Comparison of ENCODE assay signal across 25 mouse cellular contexts in genomic region chr8:104467463-104467862, GRCm38 (mm10). TPM values are rescaled to one million over a fixed set of nuclear protein-coding genes. Genes with fewer than 3 reads are reported as not detected.
A peak's percentile ranks its signal among the peaks of the same experiment; 100 is the strongest.
DNase-seq lines count a peak whose midpoint lies in the region; ATAC-seq and TF ChIP-seq lines count a peak whose summit lies in the region.
"Had no signal": no experiment of that assay in that cellular context is flagged by ENCODE, and none has a peak within 500 bp of the region (broad histone marks: within the 10 kb centered on the region; RNA-seq: fewer than 3 reads in every experiment).

No protein-coding gene starts in this region.

- H3K79me2 ChIP-seq in MEL (ENCODE audit: control insufficient read depth, insufficient read depth, low read length, poor library complexity) = no peaks in the 10 kb centered on the region

- no peaks in the 10 kb centered on the region for H3K9me3 ChIP-seq in MEL (replicated peaks; ENCODE audit: insufficient read depth, low read length)
- H3K9me3 ChIP-seq: embryonic facial prominence, embryonic 13.5 days; embryonic facial prominence, embryonic 15.5 days; forebrain, embryonic 13.5 days; forebrain, embryonic 15.5 days; G1E had no signal

- no peak for TF ChIP-seq POLR2A in MEL (IDR thresholded peaks at IDR 0.05; ENCODE audit: control insufficient read depth in 1 of 2, insufficient read depth in 1 of 2, low read depth in 1 of 2, low read length in 2 of 2, poor library complexity in 1 of 2)

- no peak for TF ChIP-seq CTCF in MEL (IDR thresholded peaks at IDR 0.05 in 2 of 3, conservative IDR thresholded peaks at IDR 0.05 in 1 of 3; ENCODE audit: control insufficient read depth in 1 of 3, insufficient read depth in 1 of 3, low read depth in 2 of 3, low read length in 3 of 3, poor library complexity in 1 of 3, severe bottlenecking in 1 of 3)

- H3K4me3 ChIP-seq in MEL (ENCODE audit: control insufficient read depth in 1 of 2, insufficient read depth in 1 of 2, low read depth in 2 of 2, low read length in 2 of 2) = no peak overlapping the region
- H3K4me3 ChIP-seq: embryonic facial prominence, embryonic 13.5 days; embryonic facial prominence, embryonic 15.5 days; forebrain, embryonic 13.5 days; forebrain, embryonic 15.5 days had no signal

- H3K27me3 ChIP-seq in MEL (ENCODE audit: control insufficient read depth in 1 of 2, insufficient read depth in 2 of 2, low read length in 2 of 2) = peaks cover 2 to 3% of the 10 kb centered on the region in 2 experiments; a peak in 3 of 4 replicates
- H3K27me3 ChIP-seq: CH12.LX; embryonic facial prominence, embryonic 13.5 days; embryonic facial prominence, embryonic 15.5 days; forebrain, embryonic 13.5 days; forebrain, embryonic 15.5 days had no signal

- no peak overlapping the region for H3K9ac ChIP-seq in MEL (ENCODE audit: control insufficient read depth, low read depth, low read length, poor library complexity, severe bottlenecking)
- H3K9ac ChIP-seq: embryonic facial prominence, embryonic 13.5 days; embryonic facial prominence, embryonic 15.5 days; forebrain, embryonic 13.5 days; forebrain, embryonic 15.5 days; forebrain, postnatal 0 days had no signal

- TF ChIP-seq RAD21 in MEL (IDR thresholded peaks at IDR 0.05; ENCODE audit: low read depth, low read length) = no peak

- intact Hi-C loops in heart, postnatal 36 days (cut with DNase I) = no loop called here

- peak; percentile 14 for DNase-seq in MEL (ENCODE audit: low read depth, low spot score)
- DNase-seq in natural killer cell, adult 2 months (ENCODE audit: low spot score in 2 of 2) = no peak
- DNase-seq in urinary bladder, postnatal 25 days (ENCODE audit: low spot score) = no peak
- DNase-seq in heart, postnatal 36 days = no peak
- DNase-seq: adrenal gland, adult 2 months; adrenal gland, postnatal 10 days; adrenal gland, postnatal 25 days; B cell, adult 2 months; cerebellum, adult 11 months; cerebellum, adult 18-20 months; cerebellum, adult 8-10 months; cerebellum, adult 9-11 months; cerebellum, postnatal 14 days; cerebellum, postnatal 36 days; embryo, embryonic 11 days; forebrain, postnatal 0 days had no signal

- no peak overlapping the region for H3K27ac ChIP-seq in MEL (ENCODE audit: control insufficient read depth, low read depth, low read length)
- H3K27ac ChIP-seq: embryonic facial prominence, embryonic 13.5 days; embryonic facial prominence, embryonic 15.5 days; forebrain, embryonic 13.5 days; forebrain, embryonic 15.5 days had no signal

- H3K4me1 ChIP-seq in MEL (ENCODE audit: control insufficient read depth in 1 of 2, insufficient read depth in 2 of 2, low read length in 2 of 2) = no peaks in the 10 kb centered on the region
- H3K4me1 ChIP-seq: embryonic facial prominence, embryonic 13.5 days; embryonic facial prominence, embryonic 15.5 days; forebrain, embryonic 13.5 days; forebrain, embryonic 15.5 days had no signal

- no peak for TF ChIP-seq EP300 in MEL (IDR thresholded peaks at IDR 0.05; ENCODE audit: low read depth in 1 of 2, low read length in 2 of 2)

- H3K36me3 ChIP-seq in MEL (ENCODE audit: control insufficient read depth in 1 of 2, insufficient read depth in 2 of 2, low read length in 2 of 2) = no peaks in the 10 kb centered on the region
- H3K36me3 ChIP-seq: embryonic facial prominence, embryonic 13.5 days; embryonic facial prominence, embryonic 15.5 days; forebrain, embryonic 15.5 days; G1E had no signal

- ATAC-seq in megakaryocyte, adult 5-6 weeks (ENCODE audit: poor library complexity, severe bottlenecking) = peak; percentile 88
- ATAC-seq: CD4-positive, CD25-positive, alpha-beta regulatory T cell, adult 4 months; forebrain, embryonic 13.5 days; forebrain, embryonic 15.5 days; forebrain, postnatal 0 days had no signal

TF ChIP-seq in MEL, 35 proteins besides CTCF, POLR2A, EP300 and RAD21:
- no peak for TF ChIP-seq GATA1 (IDR thresholded peaks at IDR 0.05; ENCODE audit: low read depth, low read length)
- no peak for TF ChIP-seq POLR2AphosphoS5 (IDR thresholded peaks at IDR 0.05; ENCODE audit: borderline replicate concordance, low read depth, low read length)
- no peak for TF ChIP-seq MXI1 (IDR thresholded peaks at IDR 0.05; ENCODE audit: low read depth, low read length)
- no peak for TF ChIP-seq ZKSCAN1 (IDR thresholded peaks at IDR 0.05; ENCODE audit: low read depth, low read length)
- TF ChIP-seq ZNF384 (IDR thresholded peaks at IDR 0.05; ENCODE audit: low read depth, low read length) = no peak
- no peak for TF ChIP-seq USF2 (IDR thresholded peaks at IDR 0.05; ENCODE audit: borderline replicate concordance in 1 of 2, insufficient read depth in 1 of 2, low read depth in 1 of 2, low read length in 2 of 2)
- no peak for TF ChIP-seq CHD2 (IDR thresholded peaks at IDR 0.05; ENCODE audit: low read length)
- TF ChIP-seq MAFK (IDR thresholded peaks at IDR 0.05; ENCODE audit: borderline replicate concordance, low read depth, low read length) = no peak
- no peak for TF ChIP-seq NELFE (IDR thresholded peaks at IDR 0.05; ENCODE audit: low read depth, low read length)
- no peak for TF ChIP-seq TCF12 (IDR thresholded peaks at IDR 0.05; ENCODE audit: low read depth, low read length)
- no peak for TF ChIP-seq E2F4 (IDR thresholded peaks at IDR 0.05; ENCODE audit: borderline replicate concordance, low read depth, low read length)
- TF ChIP-seq NRF1 (IDR thresholded peaks at IDR 0.05; ENCODE audit: insufficient read depth, low read depth, low read length, poor library complexity, severe bottlenecking) = no peak
- TF ChIP-seq MYB (IDR thresholded peaks at IDR 0.05; ENCODE audit: low read depth, low read length) = no peak
TF ChIP-seq in MEL: peak in this region for 0.

RNA-seq across cellular contexts. Expression of gene Dync1li2, which starts 24.6 kb away (rescaled TPM):
- total RNA-seq in MEL (2012; rRNA removed) = 19.3 and 22.4 TPM in 2 replicates
- 10 to 100 TPM in 1 of 2 experiments, not detected in 1; 23.8 TPM for polyA plus RNA-seq in MEL (2012; ENCODE audit: insufficient read depth in 1 of 2, insufficient read length in 2 of 2, low read depth in 1 of 2, low replicate concordance in 2 of 2, missing spikeins in 1 of 2)
- 15.0 and 18.4 TPM in 2 replicates for total RNA-seq in megakaryocyte, adult 5-6 weeks (2015)
- 43.3 and 58.0 TPM in 2 replicates for total RNA-seq in megakaryocyte, adult 5-6 weeks (2017)
- total RNA-seq in heart, postnatal 36 days (2021) = 100 to 1,000 TPM; 104 to 112 TPM

RNA-seq across cellular contexts. Expression of gene Terb1, which starts 42.2 kb away (rescaled TPM):
- not detected in 2 replicates for total RNA-seq in MEL (2012; rRNA removed)
- polyA plus RNA-seq in MEL (2012; ENCODE audit: insufficient read depth in 1 of 2, insufficient read length in 2 of 2, low read depth in 1 of 2, low replicate concordance in 2 of 2, missing spikeins in 1 of 2) = not detected
- total RNA-seq in megakaryocyte, adult 5-6 weeks (2015) = not detected in 2 replicates
- not detected in 2 replicates for total RNA-seq in megakaryocyte, adult 5-6 weeks (2017)
- not detected for total RNA-seq in heart, postnatal 36 days (2021)
- total RNA-seq: adrenal gland, adult 2 months; adrenal gland, postnatal 25 days; CH12.LX; common myeloid progenitor, adult 5-6 weeks; G1E had no signal
- polyA plus RNA-seq: adrenal gland, adult 2 months; G1E had no signal
